Mouse (Mus musculus) kidney, postnatal 0 days (tissue): Measurements from ENCODE around the gene Adk. TPM values are rescaled to one million over a fixed set of nuclear protein-coding genes. Genes with fewer than 3 reads are reported as not detected.

ENCODE experiments used
- ATAC-seq: fragments of 200-750 bp; cut with Nextera tagmentation; replicated peaks from 2 replicates; pipeline ENCODE4 v1.8.0; 2017; ENCODE audit warnings: low read depth, moderate number of reproducible peaks, moderate TSS enrichment, moderate library complexity; ENCODE audit not compliant: low FRiP score
- DNase-seq: peaks from one replicate; pipeline ENCODE4 v3.0.0-alpha.2; 2016; ENCODE audit warnings: low spot score
- H3K27ac ChIP-seq: fragments of 300-500 bp; sonication (generic); 2 replicates; pipeline ENCODE4 v1.5.1; 2014; ENCODE audit warnings: mild to moderate bottlenecking
- H3K27me3 ChIP-seq: fragments of 300-500 bp; sonication (generic); 2 replicates; pipeline ENCODE4 v1.6.1; 2014; ENCODE audit warnings: low read length, mixed read lengths; ENCODE audit not compliant: insufficient read depth
- H3K36me3 ChIP-seq: fragments of 300-500 bp; sonication (generic); 2 replicates; pipeline ENCODE4 v1.6.1; 2014; ENCODE audit warnings: low read length, mixed read lengths; ENCODE audit not compliant: insufficient read depth
- H3K4me1 ChIP-seq: fragments of 300-500 bp; sonication (generic); replicated peaks from 2 replicates; pipeline ENCODE4 v1.6.1; 2014; ENCODE audit warnings: antibody characterized with exemption, low read length, mixed read lengths; ENCODE audit not compliant: insufficient read depth
- H3K4me2 ChIP-seq: fragments of 300-500 bp; sonication (generic); 2 replicates; pipeline ENCODE4 v1.6.1; 2014; ENCODE audit warnings: mild to moderate bottlenecking, low read length, moderate library complexity, mixed read lengths
- H3K4me3 ChIP-seq: fragments of 300-500 bp; sonication (generic); replicated peaks from 2 replicates; pipeline ENCODE4 v1.5.1; 2014; ENCODE audit warnings: low read depth, low read length
- H3K9ac ChIP-seq: fragments of 300-500 bp; sonication (generic); 2 replicates; pipeline ENCODE4 v1.6.1; 2014; ENCODE audit warnings: low read depth, low read length
- H3K9me3 ChIP-seq: fragments of 300-500 bp; sonication (generic); replicated peaks from 2 replicates; pipeline ENCODE4 v1.6.1; 2016; ENCODE audit warnings: low read length, inconsistent platforms, mixed read lengths
- CTCF ChIP-seq: IDR thresholded peaks from 2 replicates; pipeline ENCODE4 v1.5.1; 2016; ENCODE audit warnings: antibody characterized with exemption, low read depth, mild to moderate bottlenecking, moderate library complexity
- WGBS: fragments of 180-500 bp; shearing (Covaris S2); extraction: QIAGEN DNeasy Blood & Tissue Kit; methylation state at CpG from one replicate; pipeline ENCODE4 v1.1.7; 2014; 5-methylcytosine and 5-hydroxymethylcytosine counted together
- polyA plus RNA-seq: library from polyadenylated mRNA; unstranded; fragments of >200 nt; fragmentation: Nextera tagmentation; extraction: Ambion mirVana; gene quantifications from 2 replicates; pipeline ENCODE4 v1.2.1, GENCODE M21; 2015

Gene Adk
- polyA plus RNA-seq, 1 experiment from 2014 or later, result 193 TPM

DNA sequence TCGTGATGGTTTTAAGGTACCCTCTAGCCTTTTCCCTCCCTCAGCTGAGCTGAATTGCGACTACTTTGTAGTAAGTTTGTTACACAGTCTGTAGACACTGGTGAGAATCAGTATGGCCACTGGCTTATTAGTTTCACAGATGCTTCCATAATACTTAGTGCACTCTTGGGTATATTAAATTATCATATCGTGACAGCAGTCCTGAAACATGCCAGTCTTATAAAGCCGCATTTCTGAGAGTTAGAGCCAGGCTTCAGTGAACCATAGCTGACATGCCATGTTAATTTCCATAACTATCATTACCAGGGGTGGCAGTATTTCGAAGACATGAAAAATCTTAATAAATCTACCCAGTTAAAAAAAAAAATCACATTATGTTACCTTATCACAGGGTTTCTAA is 199.0 kb downstream of the Adk start:
- no peak overlapping the region for H3K4me2 ChIP-seq
- TF ChIP-seq CTCF, result 0 out of 2 replicates have a peak, but pooled peaks have one; percentile 4
- no peaks in the 10 kb centered on the region for H3K27me3 ChIP-seq
- DNase-seq (no peak), ATAC-seq (no peak)
- H3K4me1 ChIP-seq, result 0 out of 2 replicates have a peak, but pooled peaks cover 2% of the 10 kb centered on the region
- H3K9ac ChIP-seq, result no peak overlapping the region
- no peak overlapping the region for H3K4me3 ChIP-seq
- 61% methylated on average over 5 of the region's 5 CpGs for WGBS
- H3K27ac ChIP-seq, result no peak overlapping the region
- H3K36me3 ChIP-seq, result no peaks in the 10 kb centered on the region
- no peaks in the 10 kb centered on the region for H3K9me3 ChIP-seq

DNA sequence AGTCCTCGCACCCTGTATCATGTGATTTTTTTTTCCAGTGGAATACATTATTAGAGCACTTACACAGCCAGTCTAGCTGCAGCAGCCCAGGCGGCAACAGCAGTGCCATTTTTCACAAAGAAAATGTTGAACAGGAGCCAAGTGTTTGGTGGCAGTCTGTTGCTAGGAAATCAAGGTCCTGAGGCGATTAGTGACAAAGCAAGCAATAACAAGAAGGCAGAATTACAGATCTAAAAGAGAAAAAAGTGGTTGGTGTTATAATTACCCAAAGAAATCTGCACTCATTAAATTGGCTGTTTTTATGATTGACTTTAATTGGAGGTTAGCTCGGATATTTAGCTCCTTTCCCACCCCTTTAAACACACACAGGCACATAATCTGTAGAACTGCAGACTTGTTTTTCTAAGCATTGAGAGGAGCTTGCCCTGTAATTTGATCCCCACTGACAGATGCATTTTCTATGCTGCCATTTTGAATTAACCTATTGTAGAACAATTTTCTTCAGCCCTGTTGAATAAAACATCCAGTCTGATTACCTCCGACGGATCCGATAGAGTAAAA is 200.0 kb downstream of the Adk start:
- ATAC-seq, result peak; percentile 68; the same call in 1 of the 2 replicates
- no peak for TF ChIP-seq CTCF
- peak overlapping the region; percentile 25; the same call in 1 of the 2 replicates for H3K27ac ChIP-seq

GRCm38 (mm10) chr14:21253321-21253992 is 201.1 kb downstream of the Adk start:
- Histone ChIP-seq H3K4me2 (no peak overlapping the region), H3K4me3 (no peak overlapping the region), H3K36me3 (no peaks in the 10 kb centered on the region), H3K27ac (no peak overlapping the region), H3K27me3 (no peaks in the 10 kb centered on the region), H3K9me3 (no peaks in the 10 kb centered on the region), H3K9ac (no peak overlapping the region), H3K4me1 (0 out of 2 replicates have a peak, but pooled peaks cover 2% of the 10 kb centered on the region)
- ATAC-seq, result no peak
- DNase-seq, result no peak
- no peak for TF ChIP-seq CTCF
- 74% methylated on average over 5 of the region's 5 CpGs for WGBS

More for the DNA sequence above, 200.0 kb downstream of the Adk start:
- Histone ChIP-seq H3K27me3 (no peaks in the 10 kb centered on the region), H3K4me2 (peak overlapping the region; percentile 23; the same call in 1 of the 2 replicates), H3K4me3 (no peak overlapping the region), H3K4me1 (0 out of 2 replicates have a peak, but pooled peaks cover 2% of the 10 kb centered on the region), H3K9ac (no peak overlapping the region), H3K9me3 (no peaks in the 10 kb centered on the region), H3K36me3 (no peaks in the 10 kb centered on the region)
- WGBS, result 30% methylated on average over 7 of the region's 7 CpGs
- DNase-seq, result peak; percentile 66

DNA sequence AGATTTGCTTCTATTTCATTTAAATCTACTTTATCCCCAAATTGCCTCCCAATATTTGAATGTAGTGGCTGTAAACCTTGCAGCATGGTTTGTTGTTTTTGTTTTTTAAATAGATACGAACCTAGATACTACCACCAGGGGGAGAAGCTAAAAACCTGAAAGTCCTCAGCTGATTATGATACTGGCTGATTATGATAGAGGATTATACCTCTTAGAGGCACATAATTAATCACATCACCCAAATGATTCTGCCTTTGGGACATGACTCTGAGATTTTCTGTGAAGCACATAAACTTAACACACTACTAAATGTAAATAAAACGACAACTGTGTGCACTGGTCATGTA is 201.6 kb downstream of the Adk start:
- TF ChIP-seq CTCF, result peak; percentile 54
- no peak overlapping the region for H3K27ac ChIP-seq
- no peaks in the 10 kb centered on the region for H3K9me3 ChIP-seq
- DNase-seq (peak; percentile 52), ATAC-seq (no peak)
- 68% methylated on average over 2 of the region's 2 CpGs for WGBS
- H3K4me1 ChIP-seq, result 0 out of 2 replicates have a peak, but pooled peaks cover 2% of the 10 kb centered on the region
- no peak overlapping the region for H3K4me2 ChIP-seq
- no peak overlapping the region for H3K9ac ChIP-seq
- H3K27me3 ChIP-seq, result no peaks in the 10 kb centered on the region
- H3K36me3 ChIP-seq, result no peaks in the 10 kb centered on the region
- no peak overlapping the region for H3K4me3 ChIP-seq

- no peak for TF ChIP-seq CTCF
- 90% methylated on average over 8 of the region's 8 CpGs for WGBS
These were observed 215.9 kb downstream of the Adk start for GRCm38 (mm10) chr14:21268229-21268628.

DNA sequence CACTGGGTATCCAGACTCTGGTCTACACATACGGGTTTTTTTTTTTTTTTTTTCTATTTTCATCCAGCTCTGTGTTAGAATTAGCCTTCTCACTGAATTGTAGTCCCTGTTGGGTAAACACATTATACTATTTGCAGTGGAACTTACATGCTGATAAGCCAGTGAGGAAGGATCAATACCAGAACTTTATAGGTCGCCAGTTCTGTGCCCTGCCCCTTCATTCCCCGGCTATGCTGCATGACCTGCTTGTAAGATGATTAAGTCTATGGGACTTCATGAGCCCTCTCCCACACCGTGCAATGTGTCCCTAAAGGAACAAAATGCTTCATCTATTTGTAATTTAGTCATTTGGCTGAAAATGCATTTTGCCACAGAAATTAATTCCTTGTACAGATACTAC is 219.1 kb downstream of the Adk start:
- Histone ChIP-seq H3K27me3 (no peaks in the 10 kb centered on the region), H3K4me1 (peaks cover 8% of the 10 kb centered on the region; the same call in 1 of the 2 replicates), H3K9me3 (no peaks in the 10 kb centered on the region), H3K4me3 (no peak overlapping the region), H3K9ac (no peak overlapping the region), H3K36me3 (no peaks in the 10 kb centered on the region), H3K4me2 (no peak overlapping the region), H3K27ac (no peak overlapping the region)
- TF ChIP-seq CTCF, result no peak
- DNase-seq, result no peak
- WGBS, result 89% methylated on average over 4 of the region's 4 CpGs
- ATAC-seq, result no peak

More at GRCm38 (mm10) chr14:21268229-21268628, 215.9 kb downstream of the Adk start:
- ATAC-seq, result no peak
- no peak overlapping the region for H3K9ac ChIP-seq
- no peaks in the 10 kb centered on the region for H3K4me1 ChIP-seq
- H3K27me3 ChIP-seq, result no peaks in the 10 kb centered on the region
- H3K4me3 ChIP-seq, result no peak overlapping the region
- H3K27ac ChIP-seq, result no peak overlapping the region
- no peaks in the 10 kb centered on the region for H3K36me3 ChIP-seq
- DNase-seq, result no peak
- no peaks in the 10 kb centered on the region for H3K9me3 ChIP-seq
- no peak overlapping the region for H3K4me2 ChIP-seq
